Mouse (Mus musculus): ENCODE measurements around the gene Nbr1. TPM values are rescaled to one million over a fixed set of nuclear protein-coding genes. Genes with fewer than 3 reads are reported as not detected.

The Nbr1 gene
- total and polyA plus RNA-seq, 3 experiments, result 38.6 to 52.3 TPM; not detected in 1

- peak; percentile 49; the same call in 1 of the 2 replicates for TF ChIP-seq TBP (IDR thresholded peaks at IDR 0.05; ENCODE audit: low read depth, low read length)
- TF ChIP-seq EP300 (IDR thresholded peaks at IDR 0.05; ENCODE audit: low read depth in 1 of 2, low read length in 2 of 2), result no peak
- TF ChIP-seq MYC (IDR thresholded peaks at IDR 0.05; ENCODE audit: low read depth, low read length), result peak; percentile 78
- peak; percentile 82 to 91 for TF ChIP-seq POLR2A (IDR thresholded peaks at IDR 0.05; ENCODE audit: control insufficient read depth in 1 of 2, insufficient read depth in 1 of 2, low read depth in 1 of 2, low read length in 2 of 2, poor library complexity in 1 of 2)
Measured at GRCm38 (mm10) chr11:101551751-101552475, at the start of gene Nbr1, which contains the start of gene Brca1 (continued).

GRCm38 (mm10) chr11:101506269-101506780 lies 45.6 kb upstream of the Nbr1 start:
- no peak for TF ChIP-seq HCFC1 (IDR thresholded peaks at IDR 0.05; ENCODE audit: low read depth, low read length)
- no peak for TF ChIP-seq USF1 (IDR thresholded peaks at IDR 0.05; ENCODE audit: low read depth, low read length)
- TF ChIP-seq ETS1 (IDR thresholded peaks at IDR 0.05; ENCODE audit: low read depth, low read length), result no peak
- no peak for TF ChIP-seq CHD1 (IDR thresholded peaks at IDR 0.05; ENCODE audit: low read depth, low read length)
- TF ChIP-seq TCF12 (IDR thresholded peaks at IDR 0.05; ENCODE audit: low read depth, low read length), result no peak
- no peak for TF ChIP-seq SIN3A (IDR thresholded peaks at IDR 0.05; ENCODE audit: low read length)
- no peak for TF ChIP-seq ZC3H11A (IDR thresholded peaks at IDR 0.05; ENCODE audit: low read depth, low read length)
- TF ChIP-seq RAD21 (IDR thresholded peaks at IDR 0.05; ENCODE audit: low read depth, low read length), result no peak
- no peak for TF ChIP-seq MAZ (IDR thresholded peaks at IDR 0.05; ENCODE audit: low read depth, low read length)
- no peak for TF ChIP-seq MAX (IDR thresholded peaks at IDR 0.05; ENCODE audit: low read length)
- TF ChIP-seq POLR2AphosphoS5 (IDR thresholded peaks at IDR 0.05; ENCODE audit: borderline replicate concordance, low read depth, low read length), result no peak
- TF ChIP-seq E2F4 (IDR thresholded peaks at IDR 0.05; ENCODE audit: borderline replicate concordance, low read depth, low read length), result no peak
- TF ChIP-seq GATA1 (IDR thresholded peaks at IDR 0.05; ENCODE audit: low read depth, low read length), result no peak
- TF ChIP-seq TBP (IDR thresholded peaks at IDR 0.05; ENCODE audit: low read depth, low read length), result no peak
- DNase-seq (ENCODE audit: low read depth, low spot score), result no peak
- Histone ChIP-seq H3K36me3 (ENCODE audit: control insufficient read depth in 1 of 2, insufficient read depth in 2 of 2, low read length in 2 of 2) (peaks cover 3 to 41% of the 10 kb centered on the region in 2 experiments; a peak in 3 of 4 replicates), H3K4me3 (ENCODE audit: control insufficient read depth in 1 of 2, insufficient read depth in 1 of 2, low read depth in 2 of 2, low read length in 2 of 2) (no peak overlapping the region), H3K4me1 (ENCODE audit: control insufficient read depth in 1 of 2, insufficient read depth in 2 of 2, low read length in 2 of 2) (no peaks in the 10 kb centered on the region), H3K27me3 (ENCODE audit: control insufficient read depth in 1 of 2, insufficient read depth in 2 of 2, low read length in 2 of 2) (no peaks in the 10 kb centered on the region), H3K9me3 (replicated peaks; ENCODE audit: insufficient read depth, low read length) (no peaks in the 10 kb centered on the region), H3K9ac (ENCODE audit: control insufficient read depth, low read depth, low read length, poor library complexity, severe bottlenecking) (no peak overlapping the region), H3K27ac (ENCODE audit: control insufficient read depth, low read depth, low read length) (no peak overlapping the region), H3K79me2 (ENCODE audit: control insufficient read depth, insufficient read depth, low read length, poor library complexity) (no peaks in the 10 kb centered on the region)

GRCm38 (mm10) chr11:101507090-101507489 lies 44.9 kb upstream of the Nbr1 start:
- TF ChIP-seq TBP (IDR thresholded peaks at IDR 0.05; ENCODE audit: low read depth, low read length) (no peak), MYC (IDR thresholded peaks at IDR 0.05; ENCODE audit: low read depth, low read length) (no peak), POLR2AphosphoS2 (IDR thresholded peaks at IDR 0.05; ENCODE audit: low read length) (no peak), RAD21 (IDR thresholded peaks at IDR 0.05; ENCODE audit: low read depth, low read length) (no peak), ZKSCAN1 (IDR thresholded peaks at IDR 0.05; ENCODE audit: low read depth, low read length) (no peak), TAL1 (IDR thresholded peaks at IDR 0.05; ENCODE audit: low read length) (no peak), MYB (IDR thresholded peaks at IDR 0.05; ENCODE audit: low read depth, low read length) (no peak), CHD2 (IDR thresholded peaks at IDR 0.05; ENCODE audit: low read length) (no peak), POLR2A (IDR thresholded peaks at IDR 0.05; ENCODE audit: control insufficient read depth in 1 of 2, insufficient read depth in 1 of 2, low read depth in 1 of 2, low read length in 2 of 2, poor library complexity in 1 of 2) (no peak), USF1 (IDR thresholded peaks at IDR 0.05; ENCODE audit: low read depth, low read length) (no peak), MAX (IDR thresholded peaks at IDR 0.05; ENCODE audit: low read length) (no peak), USF2 (IDR thresholded peaks at IDR 0.05; ENCODE audit: borderline replicate concordance in 1 of 2, insufficient read depth in 1 of 2, low read depth in 1 of 2, low read length in 2 of 2) (no peak), ZC3H11A (IDR thresholded peaks at IDR 0.05; ENCODE audit: low read depth, low read length) (no peak), HCFC1 (IDR thresholded peaks at IDR 0.05; ENCODE audit: low read depth, low read length) (no peak)

More at GRCm38 (mm10) chr11:101507090-101507489, 44.9 kb upstream of the Nbr1 start:
- DNase-seq (ENCODE audit: low read depth, low spot score), result no peak
- H3K27ac ChIP-seq (ENCODE audit: control insufficient read depth, low read depth, low read length), result no peak overlapping the region
- H3K9me3 ChIP-seq (replicated peaks; ENCODE audit: insufficient read depth, low read length), result no peaks in the 10 kb centered on the region
- peaks cover 3 to 40% of the 10 kb centered on the region in 2 experiments; a peak in 3 of 4 replicates for H3K36me3 ChIP-seq (ENCODE audit: control insufficient read depth in 1 of 2, insufficient read depth in 2 of 2, low read length in 2 of 2)
- H3K79me2 ChIP-seq (ENCODE audit: control insufficient read depth, insufficient read depth, low read length, poor library complexity), result no peaks in the 10 kb centered on the region
- no peak overlapping the region for H3K9ac ChIP-seq (ENCODE audit: control insufficient read depth, low read depth, low read length, poor library complexity, severe bottlenecking)
- no peaks in the 10 kb centered on the region for H3K27me3 ChIP-seq (ENCODE audit: control insufficient read depth in 1 of 2, insufficient read depth in 2 of 2, low read length in 2 of 2)
- no peaks in the 10 kb centered on the region for H3K4me1 ChIP-seq (ENCODE audit: control insufficient read depth in 1 of 2, insufficient read depth in 2 of 2, low read length in 2 of 2)
- no peak overlapping the region for H3K4me3 ChIP-seq (ENCODE audit: control insufficient read depth in 1 of 2, insufficient read depth in 1 of 2, low read depth in 2 of 2, low read length in 2 of 2)
